Mouse (Mus musculus): ENCODE results near the gene Gm9964.

DNA sequence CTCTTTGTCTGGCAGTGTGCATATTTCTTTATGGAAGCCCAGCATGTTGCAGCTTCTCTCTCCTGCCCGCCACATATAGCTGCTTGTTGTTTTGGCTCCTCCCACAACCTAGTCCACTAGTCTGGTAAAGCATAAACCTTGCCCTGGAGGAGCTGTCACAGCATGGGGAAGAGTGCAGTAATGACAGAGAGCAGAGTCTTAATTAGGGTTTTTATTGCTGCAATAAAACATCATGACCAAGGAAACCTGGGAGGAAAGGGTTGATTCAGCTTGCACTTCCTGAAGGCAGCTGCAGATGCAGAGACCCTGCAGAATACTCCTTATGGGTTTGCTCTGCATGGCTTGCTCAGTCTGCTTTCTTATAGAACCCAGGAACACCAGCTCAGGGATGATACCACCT, 2.7 kb downstream of the Gm9964 start:
- TF ChIP-seq CTCF (IDR thresholded peaks at IDR 0.05; ENCODE audit: low read depth, low read length) = no peak
- no peak for TF ChIP-seq POLR2A (IDR thresholded peaks at IDR 0.05; ENCODE audit: borderline replicate concordance, low read depth, low read length)
